Comparison of ENCODE assay signal across 13 mouse cellular contexts in the genomic region with DNA sequence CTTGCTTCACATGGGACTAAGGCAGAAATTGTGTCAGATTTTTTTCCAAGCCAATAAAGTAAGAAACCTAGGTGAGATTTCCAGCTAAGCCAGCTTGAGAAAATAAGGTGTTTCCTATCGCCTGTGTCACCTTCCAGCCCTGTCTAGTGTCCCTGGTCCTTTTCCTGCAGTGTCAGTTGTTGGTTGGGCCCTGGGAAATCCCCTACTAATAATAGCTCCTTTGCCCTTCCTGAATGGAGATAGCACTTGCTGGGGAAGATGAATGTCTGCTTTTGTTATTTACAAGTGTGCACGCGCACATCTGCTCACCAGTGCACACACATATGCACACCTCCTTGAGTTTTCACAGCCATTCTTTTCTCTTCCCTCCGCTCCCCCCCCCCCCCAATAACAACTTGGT.
DNase-seq lines count a peak whose midpoint lies in the region; ATAC-seq and TF ChIP-seq lines count a peak whose summit lies in the region.
"Had no signal": no experiment of that assay in that cellular context is flagged by ENCODE, and none has a peak within 500 bp of the region (broad histone marks: within the 10 kb centered on the region; RNA-seq: fewer than 3 reads in every experiment).

No protein-coding gene starts in this region.

- no peaks in the 10 kb centered on the region for H3K9me3 ChIP-seq in liver, embryonic 12.5 days (replicated peaks)
- no peaks in the 10 kb centered on the region for H3K9me3 ChIP-seq in liver, embryonic 11.5 days (ENCODE audit: control insufficient read depth, low read length)
- H3K9me3 ChIP-seq in kidney, embryonic 15.5 days (replicated peaks), result no peaks in the 10 kb centered on the region
- no peaks in the 10 kb centered on the region for H3K9me3 ChIP-seq in midbrain, postnatal 0 days (ENCODE audit: low read length)
- H3K9me3 ChIP-seq in lung, postnatal 0 days (ENCODE audit: low read length), result no peaks in the 10 kb centered on the region
- H3K9me3 ChIP-seq: hindbrain, embryonic 13.5 days; midbrain, embryonic 12.5 days; neural tube, embryonic 12.5 days; stomach, embryonic 15.5 days had no signal

- no peak for TF ChIP-seq EP300 in lung, postnatal 0 days (IDR thresholded peaks at IDR 0.05)

- TF ChIP-seq CTCF in midbrain, postnatal 0 days (IDR thresholded peaks at IDR 0.05), result no peak
- no peak for TF ChIP-seq CTCF in lung, postnatal 0 days (IDR thresholded peaks at IDR 0.05)

- no peaks in the 10 kb centered on the region for H3K27me3 ChIP-seq in liver, embryonic 12.5 days (replicated peaks)
- H3K27me3 ChIP-seq in liver, embryonic 11.5 days (replicated peaks; ENCODE audit: control insufficient read depth, insufficient read depth, low read length), result no peaks in the 10 kb centered on the region
- H3K27me3 ChIP-seq in kidney, embryonic 15.5 days, result no peaks in the 10 kb centered on the region
- H3K27me3 ChIP-seq in midbrain, postnatal 0 days (ENCODE audit: insufficient read depth, low read length), result no peaks in the 10 kb centered on the region
- no peaks in the 10 kb centered on the region for H3K27me3 ChIP-seq in lung, postnatal 0 days (replicated peaks; ENCODE audit: insufficient read depth, low read length)
- H3K27me3 ChIP-seq: hindbrain, embryonic 13.5 days; neural tube, embryonic 12.5 days; stomach, embryonic 15.5 days had no signal

- H3K4me3 ChIP-seq in liver, embryonic 12.5 days, result no peak overlapping the region
- no peak overlapping the region for H3K4me3 ChIP-seq in liver, embryonic 11.5 days (ENCODE audit: low read depth, low read length)
- no peak overlapping the region for H3K4me3 ChIP-seq in kidney, embryonic 15.5 days (replicated peaks)
- no peak overlapping the region for H3K4me3 ChIP-seq in midbrain, postnatal 0 days (ENCODE audit: low read depth, low read length)
- H3K4me3 ChIP-seq in lung, postnatal 0 days (ENCODE audit: low read depth, low read length), result no peak overlapping the region
- H3K4me3 ChIP-seq: hindbrain, embryonic 13.5 days; midbrain, embryonic 12.5 days; neural tube, embryonic 12.5 days; stomach, embryonic 15.5 days had no signal

- H3K9ac ChIP-seq in liver, embryonic 12.5 days, result no peak overlapping the region
- no peak overlapping the region for H3K9ac ChIP-seq in liver, embryonic 11.5 days (ENCODE audit: low read depth, low read length)
- H3K9ac ChIP-seq in kidney, embryonic 15.5 days, result no peak overlapping the region
- H3K9ac ChIP-seq in midbrain, postnatal 0 days (replicated peaks; ENCODE audit: low read length, poor library complexity, severe bottlenecking), result no peak overlapping the region
- H3K9ac ChIP-seq in lung, postnatal 0 days (replicated peaks; ENCODE audit: low read depth), result no peak overlapping the region
- H3K9ac ChIP-seq: hindbrain, embryonic 13.5 days; midbrain, embryonic 12.5 days; neural tube, embryonic 12.5 days; stomach, embryonic 15.5 days had no signal

- H3K4me1 ChIP-seq in liver, embryonic 12.5 days, result 0 out of 2 replicates have a peak, but pooled peaks cover 12% of the 10 kb centered on the region
- no peaks in the 10 kb centered on the region for H3K4me1 ChIP-seq in liver, embryonic 11.5 days (replicated peaks; ENCODE audit: control insufficient read depth, insufficient read depth, low read length)
- peaks cover 17% of the 10 kb centered on the region for H3K4me1 ChIP-seq in kidney, embryonic 15.5 days
- no peaks in the 10 kb centered on the region for H3K4me1 ChIP-seq in midbrain, postnatal 0 days (ENCODE audit: insufficient read depth, low read length)
- no peaks in the 10 kb centered on the region; the same call in 1 of the 2 replicates for H3K4me1 ChIP-seq in lung, postnatal 0 days (ENCODE audit: insufficient read depth, low read depth, low read length)
- H3K4me1 ChIP-seq: stomach, embryonic 15.5 days had no signal

- no peak for ATAC-seq in liver, embryonic 12.5 days
- no peak for ATAC-seq in liver, embryonic 11.5 days (replicated peaks; ENCODE audit: low FRiP score)
- peak; percentile 38 for ATAC-seq in activated CD4-positive, CD25-positive, alpha-beta regulatory T cell, adult 4 months
- no peak for ATAC-seq in kidney, embryonic 15.5 days (replicated peaks; ENCODE audit: low FRiP score)
- no peak for ATAC-seq in midbrain, postnatal 0 days (ENCODE audit: low FRiP score)
- ATAC-seq in lung, postnatal 0 days, result no peak

- no peaks in the 10 kb centered on the region for H3K36me3 ChIP-seq in liver, embryonic 12.5 days
- H3K36me3 ChIP-seq in liver, embryonic 11.5 days (ENCODE audit: control insufficient read depth, insufficient read depth, low read length), result no peaks in the 10 kb centered on the region
- H3K36me3 ChIP-seq in kidney, embryonic 15.5 days, result no peaks in the 10 kb centered on the region
- no peaks in the 10 kb centered on the region for H3K36me3 ChIP-seq in midbrain, postnatal 0 days (ENCODE audit: insufficient read depth, low read length)
- H3K36me3 ChIP-seq in lung, postnatal 0 days (ENCODE audit: insufficient read depth, low read length), result no peaks in the 10 kb centered on the region
- H3K36me3 ChIP-seq: hindbrain, embryonic 13.5 days; midbrain, embryonic 12.5 days; neural tube, embryonic 12.5 days; stomach, embryonic 15.5 days had no signal

- 0 out of 2 replicates have a peak overlapping the region, but pooled peaks have one; percentile 2 for H3K27ac ChIP-seq in liver, embryonic 12.5 days
- H3K27ac ChIP-seq in liver, embryonic 11.5 days (ENCODE audit: low read depth, low read length), result no peak overlapping the region
- H3K27ac ChIP-seq in kidney, embryonic 15.5 days, result peak overlapping the region; percentile 68; the same call in 1 of the 2 replicates
- no peak overlapping the region for H3K27ac ChIP-seq in midbrain, postnatal 0 days (ENCODE audit: low read depth, low read length)
- H3K27ac ChIP-seq in lung, postnatal 0 days (ENCODE audit: low read length), result no peak overlapping the region
- H3K27ac ChIP-seq: hindbrain, embryonic 13.5 days; midbrain, embryonic 12.5 days; neural tube, embryonic 12.5 days; stomach, embryonic 15.5 days had no signal

- 41% methylated on average over 3 of the region's 4 CpGs for WGBS in liver, embryonic 12.5 days (ENCODE audit: insufficient replicate concordance)
- 53% methylated on average over 3 of the region's 4 CpGs for WGBS in liver, embryonic 11.5 days
- 65% methylated on average over 4 of the region's 4 CpGs for WGBS in kidney, embryonic 15.5 days
- 81% methylated on average over 3 of the region's 4 CpGs for WGBS in midbrain, postnatal 0 days
- 59% methylated on average over 3 of the region's 4 CpGs for WGBS in lung, postnatal 0 days

- H3K4me2 ChIP-seq in liver, embryonic 12.5 days, result no peak overlapping the region
- no peak overlapping the region for H3K4me2 ChIP-seq in liver, embryonic 11.5 days
- H3K4me2 ChIP-seq in kidney, embryonic 15.5 days, result no peak overlapping the region
- H3K4me2 ChIP-seq in midbrain, postnatal 0 days (ENCODE audit: low read depth, low read length, poor library complexity, severe bottlenecking), result no peak overlapping the region
- no peak overlapping the region for H3K4me2 ChIP-seq in lung, postnatal 0 days (replicated peaks; ENCODE audit: low read depth, low read length)
- H3K4me2 ChIP-seq: hindbrain, embryonic 13.5 days; midbrain, embryonic 12.5 days; neural tube, embryonic 12.5 days; stomach, embryonic 15.5 days had no signal

- DNase-seq in liver, embryonic 11.5 days (ENCODE audit: low spot score), result no peak
- peak; percentile 68 for DNase-seq in heart, adult 8-10 months (ENCODE audit: low spot score)
- DNase-seq in gastrocnemius, postnatal 4 days (ENCODE audit: low spot score in 2 of 2), result no peak
- DNase-seq in midbrain, postnatal 0 days (ENCODE audit: low spot score), result no peak
- no peak for DNase-seq in lung, postnatal 0 days (ENCODE audit: low spot score)
- DNase-seq: right cerebral cortex, postnatal 25 days had no signal

Comparison
In these comparisons a context has a peak if more than half of its experiments do, and no peak if none do; other contexts are left out.
1. H3K27ac ChIP-seq: peak in liver, embryonic 12.5 days (single experiment) and kidney, embryonic 15.5 days (single experiment); none in liver, embryonic 11.5 days (single experiment), midbrain, postnatal 0 days (single experiment) and lung, postnatal 0 days (single experiment).